ENCODE assay signal across 8 mouse cellular contexts in the genomic region with DNA sequence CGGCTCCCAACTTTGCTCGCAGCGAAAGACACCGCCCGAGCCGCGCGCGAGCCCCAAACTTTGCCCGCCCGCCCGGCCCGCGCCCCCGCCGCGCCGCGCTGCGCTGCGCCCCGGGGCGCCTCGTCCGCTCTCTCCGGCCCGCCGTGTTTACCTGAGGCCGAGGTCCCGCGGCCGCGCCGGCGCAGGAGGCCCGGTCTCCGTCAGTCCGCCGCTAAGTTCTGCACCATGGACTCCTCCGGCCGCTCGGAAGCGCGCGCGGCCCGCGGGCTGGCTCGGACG. TPM values are rescaled to one million over a fixed set of nuclear protein-coding genes. Genes with fewer than 3 reads are reported as not detected.
DNase-seq lines count a peak whose midpoint lies in the region; ATAC-seq and TF ChIP-seq lines count a peak whose summit lies in the region.

No protein-coding gene starts in this region.

- intact Hi-C loops in left cerebral cortex, adult 2 months (cut with DNase I): loop anchor here (2.0 kb wide), 1 partner anchor 174 kb away; a partner anchor contains a TSS
- intact Hi-C loops in left cerebral cortex, postnatal 4 days (cut with DNase I): no loop called here

- no peak for DNase-seq in left cerebral cortex, adult 2 months (ENCODE audit: extremely low spot score in 1 of 2, low spot score in 2 of 2)
- no peak for DNase-seq in left cerebral cortex, postnatal 4 days
- no peak for DNase-seq in hindbrain, postnatal 0 days (ENCODE audit: low spot score)
- DNase-seq in adrenal gland, adult 8-10 months: no peak
- DNase-seq in layer of hippocampus, adult 8-10 months (ENCODE audit: low spot score in 2 of 2): no peak
- no peak for DNase-seq in thymus, postnatal 10 days (ENCODE audit: low spot score in 2 of 2)

- TF ChIP-seq CTCF in left cerebral cortex, adult 2 months (IDR thresholded peaks at IDR 0.05): no peak
- no peak for TF ChIP-seq CTCF in hindbrain, postnatal 0 days (IDR thresholded peaks at IDR 0.05; ENCODE audit: low read depth)

- H3K9ac ChIP-seq in embryonic facial prominence, embryonic 12.5 days: peak overlapping the region; percentile 99
- peak overlapping the region; percentile 92 for H3K9ac ChIP-seq in hindbrain, postnatal 0 days (replicated peaks; ENCODE audit: low read length)

- under 1% methylated on average over 35 of the region's 50 CpGs for WGBS in embryonic facial prominence, embryonic 12.5 days
- WGBS in hindbrain, postnatal 0 days: 1% methylated on average over 40 of the region's 50 CpGs

- H3K36me3 ChIP-seq in embryonic facial prominence, embryonic 12.5 days: no peaks in the 10 kb centered on the region
- no peaks in the 10 kb centered on the region for H3K36me3 ChIP-seq in hindbrain, postnatal 0 days (ENCODE audit: insufficient read depth, low read length)
- H3K36me3 ChIP-seq in myocyte (ENCODE audit: control insufficient read depth, insufficient read depth): no peaks in the 10 kb centered on the region

- peak overlapping the region; percentile 87 for H3ac ChIP-seq in myocyte (ENCODE audit: control insufficient read depth, insufficient read length)

- H3K4me1 ChIP-seq in embryonic facial prominence, embryonic 12.5 days: peaks cover 12% of the 10 kb centered on the region
- H3K4me1 ChIP-seq in hindbrain, postnatal 0 days (ENCODE audit: insufficient read depth, low read length): no peaks in the 10 kb centered on the region

- H3K4me3 ChIP-seq in left cerebral cortex, adult 2 months: peak overlapping the region; percentile 71
- peak overlapping the region; percentile 93 for H3K4me3 ChIP-seq in embryonic facial prominence, embryonic 12.5 days
- H3K4me3 ChIP-seq in hindbrain, postnatal 0 days (ENCODE audit: low read length): peak overlapping the region; percentile 89
- H3K4me3 ChIP-seq in myocyte: peak overlapping the region; percentile 61

- peak overlapping the region; percentile 60 for H3K4me2 ChIP-seq in embryonic facial prominence, embryonic 12.5 days (replicated peaks)
- H3K4me2 ChIP-seq in hindbrain, postnatal 0 days (ENCODE audit: low read depth, low read length): peak overlapping the region; percentile 79
- H3K4me2 ChIP-seq in myocyte (ENCODE audit: low read depth): no peak overlapping the region

- H3K9me3 ChIP-seq in embryonic facial prominence, embryonic 12.5 days: no peaks in the 10 kb centered on the region
- H3K9me3 ChIP-seq in hindbrain, postnatal 0 days (ENCODE audit: low read length): no peaks in the 10 kb centered on the region

- peak overlapping the region; percentile 83 for H3K27ac ChIP-seq in left cerebral cortex, adult 2 months
- peak overlapping the region; percentile 100 for H3K27ac ChIP-seq in embryonic facial prominence, embryonic 12.5 days
- peak overlapping the region; percentile 96 for H3K27ac ChIP-seq in hindbrain, postnatal 0 days

- no peak for ATAC-seq in embryonic facial prominence, embryonic 12.5 days (ENCODE audit: insufficient number of reproducible peaks, insufficient read depth, low FRiP score, low TSS enrichment)
- no peak for ATAC-seq in hindbrain, postnatal 0 days

- H3K79me2 ChIP-seq in myocyte (ENCODE audit: control insufficient read depth, insufficient read depth): peaks cover 46% of the 10 kb centered on the region

- TF ChIP-seq POLR2A in myocyte (IDR thresholded peaks at IDR 0.05; ENCODE audit: insufficient read length, low read depth): no peak

- no peaks in the 10 kb centered on the region for H3K27me3 ChIP-seq in embryonic facial prominence, embryonic 12.5 days
- H3K27me3 ChIP-seq in hindbrain, postnatal 0 days (ENCODE audit: insufficient read depth, low read length): no peaks in the 10 kb centered on the region
- no peaks in the 10 kb centered on the region for H3K27me3 ChIP-seq in myocyte (ENCODE audit: control insufficient read depth, insufficient read depth, insufficient read length)

TF ChIP-seq in myocyte, 11 proteins besides CTCF, POLR2A, EP300 and RAD21:
- no peak for TF ChIP-seq MYOD1 (IDR thresholded peaks at IDR 0.05; ENCODE audit: control insufficient read depth in 1 of 3, insufficient read length in 2 of 3, low read depth in 2 of 3)
- TF ChIP-seq CEBPB (IDR thresholded peaks at IDR 0.05; ENCODE audit: insufficient read depth, poor library complexity, severe bottlenecking): no peak
- no peak for TF ChIP-seq POLR2AphosphoS2 (IDR thresholded peaks at IDR 0.05; ENCODE audit: insufficient read length, low read depth)
TF ChIP-seq in myocyte: peak in this region for 0.

RNA-seq across cellular contexts. Expression of a gene that starts 0.3 kb away (rescaled TPM):
- total RNA-seq in left cerebral cortex, adult 2 months (2021): 10 to 100 TPM; 50.7 to 54.5 TPM
- 10 to 100 TPM; 48.9 to 50.6 TPM for total RNA-seq in left cerebral cortex, postnatal 4 days (2021)
- polyA plus RNA-seq in embryonic facial prominence, embryonic 12.5 days (2016; fragmentation: Nextera tagmentation; extraction: Ambion mirVana): 114 and 120 TPM in 2 replicates
- 25.2 and 27.2 TPM in 2 replicates for total RNA-seq in hindbrain, postnatal 0 days (2014; rRNA removed)
- 46.1 and 48.4 TPM in 2 replicates for polyA plus RNA-seq in hindbrain, postnatal 0 days (2015; fragmentation: Nextera tagmentation; extraction: Ambion mirVana)
- 21.6 TPM for polyA plus RNA-seq in myocyte (2012; fragmentation: generic; extraction: Trizol)
- 10 to 100 TPM; 74.8 to 92.4 (median 80.0) TPM for total RNA-seq in adrenal gland, adult 8-10 months (2022)
- total RNA-seq in layer of hippocampus, adult 8-10 months (2022): 10 to 100 TPM; 54.0 to 62.6 (median 60.0) TPM
